Mouse (Mus musculus) adipose tissue, adult 10 weeks (tissue): Measurements from ENCODE around the gene Zfp36. TPM values are rescaled to one million over a fixed set of nuclear protein-coding genes. Genes with fewer than 3 reads are reported as not detected.

ENCODE experiments used
- polyA plus RNA-seq: library from polyadenylated mRNA; stranded (reverse); fragments of 350-450 nt; fragmentation: Illumina TruSeq; extraction: RNeasy Lipid Tissue Mini Kit (QIAGEN cat#74804); gene quantifications from one replicate; pipeline ENCODE4 v1.2.3, GENCODE M21; 2014; ENCODE audit warnings: low read depth, low replicate concordance

Gene Zfp36
- polyA plus RNA-seq, result 66.5 TPM

GRCm38 (mm10) chr7:28380237-28381016 is at the start of gene Zfp36:
TSS of gene Zfp36 (minus strand) at chr7:28380253.

DNA sequence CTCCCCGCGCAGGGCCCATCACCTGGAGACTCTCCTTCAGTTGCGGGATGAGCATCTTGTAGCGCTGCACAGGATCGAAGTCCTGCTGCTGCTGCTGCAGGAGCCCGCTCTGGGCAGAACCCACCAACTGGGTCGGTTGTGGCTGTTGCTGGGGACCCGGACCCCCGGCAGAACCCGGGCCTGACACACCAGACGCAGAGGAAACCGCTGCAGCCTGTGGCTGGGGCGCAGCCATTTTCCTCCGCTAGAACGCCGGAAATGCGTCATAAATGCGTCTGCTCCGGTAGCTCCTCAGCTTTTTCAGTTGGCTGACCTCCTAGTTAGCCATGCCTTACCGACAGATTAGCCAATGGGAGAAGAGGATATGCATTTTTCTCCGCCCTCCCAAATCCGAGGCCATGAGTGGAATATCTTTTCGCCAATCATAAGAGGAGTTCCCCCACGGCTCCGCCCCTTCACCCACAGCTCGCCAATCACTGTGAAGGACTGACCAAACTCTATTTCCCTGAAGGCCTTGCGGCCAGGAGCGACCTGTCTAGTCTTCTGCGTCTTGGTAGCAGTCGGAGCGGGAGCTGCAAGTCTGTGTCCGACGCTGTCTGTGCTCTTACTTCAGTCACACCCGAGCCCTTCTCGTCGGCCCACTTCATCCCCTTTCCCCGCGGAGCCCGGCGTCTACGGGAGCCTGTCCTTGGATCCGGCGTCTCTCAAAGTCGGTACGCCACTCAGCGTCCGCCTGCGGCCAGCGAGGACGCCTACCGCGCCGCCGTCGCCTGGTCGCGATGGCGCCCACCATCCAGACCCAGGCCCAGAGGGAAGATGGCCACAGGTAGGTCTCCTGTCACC is 12.6 kb upstream of the Zfp36 start, which contains the start of the genes Med29 and Paf1:
TSS of gene Med29 (minus strand) at position 280 of the 843 bp plus-strand sequence.
TSS of gene Paf1 (plus strand) at position 523 of the 843 bp plus-strand sequence.

DNA sequence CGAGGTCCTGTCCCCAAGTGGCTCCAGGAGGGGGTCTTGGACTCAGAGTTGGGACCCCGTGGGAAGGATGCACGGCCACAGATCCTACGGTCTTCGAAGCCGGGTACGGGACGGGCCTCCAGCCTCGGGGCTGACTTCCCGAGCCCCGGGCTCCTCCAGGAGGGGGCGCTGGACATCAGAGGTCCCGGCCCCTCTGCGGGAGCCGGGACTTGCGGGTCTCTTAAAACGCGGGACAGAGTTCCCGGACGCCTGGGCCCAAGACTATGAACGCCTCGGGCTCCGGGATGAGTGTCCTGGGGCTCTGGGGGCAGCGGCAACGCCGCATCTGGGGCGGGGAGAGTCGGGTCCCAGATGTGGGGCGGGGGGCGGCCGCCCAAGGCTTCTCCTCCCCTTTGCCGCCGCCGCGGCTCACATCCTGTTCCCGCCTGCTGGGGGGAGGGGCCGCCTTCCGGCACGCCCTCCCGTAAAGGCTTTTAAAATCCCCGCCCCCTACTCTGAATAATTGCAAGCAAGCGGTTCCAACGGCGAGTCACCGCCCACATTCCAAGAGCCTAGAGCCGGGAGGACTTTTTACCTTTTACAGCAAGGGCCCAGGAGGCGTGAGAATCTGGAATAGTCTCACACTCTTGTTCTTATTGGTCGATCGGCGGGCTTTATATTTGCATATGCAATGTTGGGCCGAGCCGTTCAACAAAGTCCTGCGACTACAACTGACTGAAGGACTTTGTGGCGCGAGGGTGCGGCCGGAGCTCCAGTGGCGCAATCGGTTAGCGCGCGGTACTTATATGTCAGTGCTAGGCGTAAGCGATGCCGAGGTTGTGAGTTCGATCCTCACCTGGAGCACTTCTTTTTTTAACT is 7.6 kb downstream of the Zfp36 start, which contains the start of gene Plekhg2:
TSS of gene Plekhg2 (minus strand) at position 349 of the 858 bp plus-strand sequence.

GRCm38 (mm10) chr7:28350155-28350883 is 29.7 kb downstream of the Zfp36 start, which contains the start of gene Rps16:
TSS of gene Rps16 (plus strand) at chr7:28350652.

DNA sequence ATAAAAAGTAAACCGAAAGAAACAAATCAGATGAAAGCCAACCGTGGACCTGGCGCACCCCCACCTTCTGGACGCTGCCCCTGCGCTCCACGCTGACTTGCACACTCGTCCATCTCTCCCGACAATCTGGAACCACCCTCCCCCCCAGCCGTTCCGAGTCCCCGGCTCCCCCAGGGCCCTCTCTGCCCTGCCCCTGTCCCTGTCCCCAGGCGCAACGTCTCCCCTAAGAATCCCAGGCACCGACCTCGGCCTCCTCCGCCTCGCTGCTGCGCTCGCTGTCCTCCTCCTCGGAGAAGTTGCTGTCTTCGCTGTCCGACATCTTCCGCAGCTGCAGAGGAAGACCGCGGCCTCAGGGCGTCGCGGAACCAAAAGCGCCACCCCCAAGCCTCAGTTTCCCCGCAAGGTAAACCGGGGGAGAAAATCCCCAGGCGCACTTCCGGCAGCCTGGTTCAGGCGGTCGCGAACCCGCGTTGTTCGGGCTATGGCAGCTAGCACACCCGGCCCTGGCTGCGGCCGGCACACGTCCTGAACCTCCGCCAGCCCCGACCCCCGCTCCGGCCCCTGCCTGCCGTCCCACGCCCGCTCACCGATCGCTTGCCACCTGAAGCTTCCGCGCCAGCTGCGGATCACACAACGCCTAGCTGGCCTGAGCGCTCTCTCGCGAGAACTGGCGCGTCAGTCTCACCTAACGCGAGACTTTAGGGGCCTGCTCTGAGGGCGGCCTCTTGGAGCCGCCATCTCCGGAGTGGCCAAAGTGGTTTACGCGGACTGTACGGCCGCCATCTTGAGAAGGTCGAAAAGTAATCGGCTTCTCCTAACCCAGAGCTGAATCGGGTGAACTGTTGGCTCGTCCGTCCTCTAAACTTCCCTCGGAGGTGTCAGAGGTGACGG is 41.7 kb downstream of the Zfp36 start, which contains the start of gene Supt5:
TSS of gene Supt5 (minus strand) at position 639 of the 891 bp plus-strand sequence.

Other genes with a start within 250 kb of the Zfp36 start
- 65.8 TPM for gene Fbl, start 210.5 kb downstream of the Zfp36 start, polyA plus RNA-seq
- 21.4 TPM for gene Dyrk1b, start 200.8 kb downstream of the Zfp36 start, polyA plus RNA-seq
- gene Eid2, start 112.4 kb downstream of the Zfp36 start, polyA plus RNA-seq, result 12.9 TPM
- 7.6 TPM for gene Eid2b, start 102.5 kb downstream of the Zfp36 start, polyA plus RNA-seq
- gene Selenov, start 89.1 kb downstream of the Zfp36 start, polyA plus RNA-seq, result 3.1 TPM
- gene Dll3, start 78.0 kb downstream of the Zfp36 start, polyA plus RNA-seq, result 0.20 TPM
- 43.6 TPM for gene Timm50, start 68.2 kb downstream of the Zfp36 start, polyA plus RNA-seq
- gene Supt5, start 41.5 kb downstream of the Zfp36 start, polyA plus RNA-seq, result 76.7 TPM
- gene Rps16, start 29.6 kb downstream of the Zfp36 start, polyA plus RNA-seq, result 1,121 TPM
- 23.5 TPM for gene Plekhg2, start 7.7 kb downstream of the Zfp36 start, polyA plus RNA-seq
- 22.5 TPM for gene Med29, start 12.5 kb upstream of the Zfp36 start, polyA plus RNA-seq
- gene Paf1, start 12.7 kb upstream of the Zfp36 start, polyA plus RNA-seq, result 104 TPM
- gene Gmfg, start 57.2 kb upstream of the Zfp36 start, polyA plus RNA-seq, result 22.6 TPM
- 3.8 TPM for gene Lrfn1, start 71.7 kb upstream of the Zfp36 start, polyA plus RNA-seq
- not detected for gene Ifnl2, start 130.2 kb upstream of the Zfp36 start, polyA plus RNA-seq
- not detected for gene Ifnl3, start 142.6 kb upstream of the Zfp36 start, polyA plus RNA-seq
- 0.72 TPM for gene Sycn, start 160.6 kb upstream of the Zfp36 start, polyA plus RNA-seq
- gene Nccrp1, start 167.0 kb upstream of the Zfp36 start, polyA plus RNA-seq, result 0.66 TPM
- gene Samd4b, start 217.9 kb upstream of the Zfp36 start, polyA plus RNA-seq, result 40.2 TPM
- gene Pak4, start 217.9 kb upstream of the Zfp36 start, polyA plus RNA-seq, result 27.4 TPM